Mouse (Mus musculus) lung, embryonic 14.5 days (tissue): ENCODE data around the gene Alpk3. TPM values are rescaled to one million over a fixed set of nuclear protein-coding genes. Genes with fewer than 3 reads are reported as not detected.
"Not testable (repeated sequence)": the region's sequence is repeated elsewhere in the genome, so short reads cannot be mapped to it uniquely, and the experiment has no call there.

Source experiments
- ATAC-seq: fragments of 200-750 bp; cut with Nextera tagmentation; 2 replicates; pipeline ENCODE4 v1.8.0; 2017; ENCODE audit warnings: mild to moderate bottlenecking, moderate TSS enrichment, moderate library complexity; ENCODE audit not compliant: insufficient read depth
- DNase-seq: peaks from one replicate; pipeline ENCODE4 v3.0.0-alpha.2; 2015
- H3K27ac ChIP-seq: fragments of 300-500 bp; sonication (generic); 2 replicates; pipeline ENCODE4 v1.5.1; 2014; ENCODE audit warnings: low read depth, mild to moderate bottlenecking, moderate library complexity
- H3K27me3 ChIP-seq: fragments of 300-500 bp; sonication (generic); 2 replicates; pipeline ENCODE4 v1.6.1; 2014; ENCODE audit warnings: low read length, control low read depth; ENCODE audit not compliant: insufficient read depth
- H3K36me3 ChIP-seq: fragments of 300-500 bp; sonication (generic); 2 replicates; pipeline ENCODE4 v1.6.1; 2014; ENCODE audit warnings: control low read depth; ENCODE audit not compliant: insufficient read depth
- H3K4me1 ChIP-seq: fragments of 300-500 bp; sonication (generic); 2 replicates; pipeline ENCODE4 v1.6.1; 2014; ENCODE audit warnings: antibody characterized with exemption, control low read depth; ENCODE audit not compliant: insufficient read depth
- H3K4me2 ChIP-seq: fragments of 300-500 bp; sonication (generic); 2 replicates; pipeline ENCODE4 v1.6.1; 2014; ENCODE audit warnings: mild to moderate bottlenecking
- H3K4me3 ChIP-seq: fragments of 300-500 bp; sonication (generic); 2 replicates; pipeline ENCODE4 v1.5.1; 2014; ENCODE audit warnings: low read depth, low read length
- H3K9ac ChIP-seq: fragments of 300-500 bp; sonication (generic); 2 replicates; pipeline ENCODE4 v1.6.1; 2014
- H3K9me3 ChIP-seq: fragments of 300-500 bp; sonication (generic); 2 replicates; pipeline ENCODE4 v1.6.1; 2016; ENCODE audit warnings: low read depth, low read length, control low read depth
- CTCF ChIP-seq: IDR thresholded peaks from 2 replicates; pipeline ENCODE4 v1.5.1; 2016; ENCODE audit warnings: antibody characterized with exemption, low read depth
- WGBS: fragments of 180-500 bp; shearing (Covaris S2); extraction: QIAGEN DNeasy Blood & Tissue Kit; methylation state at CpG from one replicate; pipeline ENCODE4 v1.1.7; 2014; 5-methylcytosine and 5-hydroxymethylcytosine counted together
- polyA plus RNA-seq: library from polyadenylated mRNA; unstranded; fragments of >200 nt; fragmentation: Nextera tagmentation; extraction: Ambion mirVana; gene quantifications from 2 replicates; pipeline ENCODE4 v1.2.1, GENCODE M21; 2014

The Alpk3 gene
- polyA plus RNA-seq, 1 experiment from 2014 or later: 0.63 TPM

DNA sequence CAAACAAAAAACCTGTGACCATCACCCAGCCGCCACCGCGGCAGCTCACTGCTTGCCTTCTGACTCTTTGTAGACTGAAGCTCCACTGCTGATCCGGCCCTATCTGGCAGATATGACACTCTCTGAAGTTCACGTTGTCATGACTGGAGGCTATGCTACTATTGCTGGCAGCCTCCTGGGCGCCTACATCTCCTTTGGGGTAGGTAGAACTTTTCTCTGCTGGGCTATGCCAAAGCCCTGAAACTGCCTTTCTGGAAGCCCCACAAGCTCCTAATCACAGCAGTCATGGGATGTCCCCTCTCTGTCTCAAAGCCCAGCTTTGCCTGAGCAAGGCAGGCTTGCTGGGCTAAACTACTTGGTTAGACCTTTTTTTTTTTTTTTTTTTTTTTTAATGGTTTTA is 95.9 kb downstream of the Alpk3 start:
- no peak for TF ChIP-seq CTCF

DNA sequence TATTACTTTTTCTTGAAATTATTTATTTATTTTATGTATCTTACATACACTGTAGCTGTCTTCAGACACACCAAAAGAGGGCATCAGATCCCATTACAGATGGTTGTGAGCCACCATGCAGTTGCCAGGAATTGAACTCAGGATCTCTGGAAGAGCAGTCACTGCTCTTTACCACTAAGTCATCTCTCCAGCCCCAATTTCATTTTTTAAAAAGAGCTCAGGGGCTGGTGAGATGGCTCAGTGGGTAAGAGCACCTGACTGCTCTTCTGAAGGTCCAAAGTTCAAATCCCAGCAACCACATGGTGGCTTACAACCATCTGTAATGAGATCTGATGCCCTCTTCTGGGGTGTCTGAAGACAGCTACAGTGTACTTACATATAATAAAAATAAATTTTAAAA is 96.8 kb downstream of the Alpk3 start:
- not testable (repeated sequence) for H3K27me3 ChIP-seq, DNase-seq, H3K9me3 ChIP-seq, H3K36me3 ChIP-seq, ATAC-seq, H3K4me1 ChIP-seq, H3K9ac ChIP-seq, H3K4me3 ChIP-seq, H3K27ac ChIP-seq, H3K4me2 ChIP-seq

More for the DNA sequence above, 95.9 kb downstream of the Alpk3 start:
- Histone ChIP-seq H3K36me3 (no peaks in the 10 kb centered on the region), H3K27me3 (no peaks in the 10 kb centered on the region), H3K27ac (no peak overlapping the region), H3K4me3 (no peak overlapping the region), H3K9ac (no peak overlapping the region), H3K4me1 (no peaks in the 10 kb centered on the region), H3K9me3 (no peaks in the 10 kb centered on the region), H3K4me2 (no peak overlapping the region)
- ATAC-seq (no peak), DNase-seq (no peak)
- 80% methylated on average over 6 of the region's 6 CpGs for WGBS

DNA sequence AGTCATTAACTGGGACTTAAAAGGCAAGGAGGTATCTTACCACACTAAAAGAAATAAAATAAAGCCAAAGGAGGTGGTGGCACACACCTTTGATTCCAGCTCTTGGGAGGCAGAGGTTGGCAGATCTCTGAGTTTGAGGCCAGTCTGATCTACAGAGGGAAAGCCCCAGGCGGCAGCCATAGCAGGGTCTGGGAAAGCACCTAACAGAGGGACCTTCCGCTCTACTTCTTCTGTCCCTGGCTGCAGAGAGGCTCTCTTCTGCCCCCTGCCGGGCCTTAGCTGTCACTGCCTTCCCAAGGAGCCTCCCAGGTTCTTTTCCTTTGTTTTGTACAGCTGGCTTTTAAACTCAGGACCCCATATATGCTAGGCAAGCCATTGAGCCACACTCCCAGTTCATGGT is 97.6 kb downstream of the Alpk3 start:
- ATAC-seq: peak; percentile 70; the same call in 1 of the 2 replicates

More for the DNA sequence above, 97.6 kb downstream of the Alpk3 start:
- Histone ChIP-seq H3K9me3 (no peaks in the 10 kb centered on the region), H3K4me3 (no peak overlapping the region), H3K27me3 (no peaks in the 10 kb centered on the region), H3K4me2 (no peak overlapping the region), H3K4me1 (no peaks in the 10 kb centered on the region), H3K9ac (no peak overlapping the region), H3K27ac (no peak overlapping the region), H3K36me3 (no peaks in the 10 kb centered on the region)
- peak; percentile 95 for TF ChIP-seq CTCF
- 1% methylated on average over 3 of the region's 3 CpGs for WGBS
- peak; percentile 87 for DNase-seq

Other genes with a start within 250 kb of the Alpk3 start
- 92.3 and 95.2 TPM in 2 replicates for gene Iqgap1, start 231.6 kb upstream of the Alpk3 start, polyA plus RNA-seq
- 2.2 and 3.2 TPM in 2 replicates for gene Zscan2, start 196.7 kb upstream of the Alpk3 start, polyA plus RNA-seq
- gene Wdr73, start 156.3 kb upstream of the Alpk3 start, polyA plus RNA-seq: 29.0 and 30.9 TPM in 2 replicates
- 9.5 and 10.3 TPM in 2 replicates for gene Nmb, start 152.5 kb upstream of the Alpk3 start, polyA plus RNA-seq
- 191 and 196 TPM in 2 replicates for gene Sec11a, start 109.8 kb upstream of the Alpk3 start, polyA plus RNA-seq
- 18.1 and 19.7 TPM in 2 replicates for gene Zfp592, start 63.9 kb upstream of the Alpk3 start, polyA plus RNA-seq
- gene Slc28a1, start 57.2 kb downstream of the Alpk3 start, polyA plus RNA-seq: not detected in 2 replicates
- 6.2 and 6.8 TPM in 2 replicates for gene Pde8a, start 156.0 kb downstream of the Alpk3 start, polyA plus RNA-seq